Mouse (Mus musculus): ENCODE measurements at regions not wholly inside any gene's neighbourhood (a gene's known extent, or its start where the extent isn't known, plus 50 kb on each side); places are given as distances from the start of the nearest gene placed in this dataset.

GRCm38 (mm10) chr9:43977773-43978172, 65.4 kb upstream of the Thy1 start:
- ATAC-seq (replicated peaks; ENCODE audit: low FRiP score, low read depth) (no peak), DNase-seq (ENCODE audit: low spot score) (no peak)
- Histone ChIP-seq H3K27ac (no peak overlapping the region), H3K9ac (ENCODE audit: low read depth, low read length) (no peak overlapping the region), H3K36me3 (ENCODE audit: insufficient read depth, low read length) (no peaks in the 10 kb centered on the region), H3K4me3 (replicated peaks; ENCODE audit: low read depth, low read length) (no peak overlapping the region), H3K9me3 (replicated peaks; ENCODE audit: low read length) (no peaks in the 10 kb centered on the region), H3K27me3 (ENCODE audit: insufficient read depth, low read length) (no peaks in the 10 kb centered on the region), H3K4me2 (ENCODE audit: low read length) (no peak overlapping the region), H3K4me1 (replicated peaks; ENCODE audit: insufficient read depth, low read length) (no peaks in the 10 kb centered on the region)
- TF ChIP-seq CTCF (IDR thresholded peaks at IDR 0.05; ENCODE audit: low read depth), result no peak
- WGBS, result 64% methylated on average over 3 of the region's 3 CpGs

GRCm38 (mm10) chr9:43981376-43981775, 61.8 kb upstream of the Thy1 start:
- H3K4me3 ChIP-seq (replicated peaks; ENCODE audit: low read depth, low read length), result no peak overlapping the region
- DNase-seq (ENCODE audit: low spot score) (no peak), ATAC-seq (replicated peaks; ENCODE audit: low FRiP score, low read depth) (no peak)
- no peak overlapping the region for H3K9ac ChIP-seq (ENCODE audit: low read depth, low read length)
- no peaks in the 10 kb centered on the region for H3K27me3 ChIP-seq (ENCODE audit: insufficient read depth, low read length)
- no peak overlapping the region for H3K27ac ChIP-seq
- no peak overlapping the region for H3K4me2 ChIP-seq (ENCODE audit: low read length)
- H3K9me3 ChIP-seq (replicated peaks; ENCODE audit: low read length), result no peaks in the 10 kb centered on the region
- H3K36me3 ChIP-seq (ENCODE audit: insufficient read depth, low read length), result no peaks in the 10 kb centered on the region
- H3K4me1 ChIP-seq (replicated peaks; ENCODE audit: insufficient read depth, low read length), result no peaks in the 10 kb centered on the region
- WGBS, result 34% methylated on average over 8 of the region's 8 CpGs
- no peak for TF ChIP-seq CTCF (IDR thresholded peaks at IDR 0.05; ENCODE audit: low read depth)

- Histone ChIP-seq H3K27ac (no peak overlapping the region), H3K4me2 (ENCODE audit: low read length) (no peak overlapping the region), H3K36me3 (ENCODE audit: insufficient read depth, low read length) (no peaks in the 10 kb centered on the region), H3K4me3 (replicated peaks; ENCODE audit: low read depth, low read length) (no peak overlapping the region), H3K9me3 (replicated peaks; ENCODE audit: low read length) (no peaks in the 10 kb centered on the region), H3K4me1 (replicated peaks; ENCODE audit: insufficient read depth, low read length) (no peaks in the 10 kb centered on the region), H3K9ac (ENCODE audit: low read depth, low read length) (no peak overlapping the region), H3K27me3 (ENCODE audit: insufficient read depth, low read length) (no peaks in the 10 kb centered on the region)
- ATAC-seq (replicated peaks; ENCODE audit: low FRiP score, low read depth) (0 out of 2 replicates have a peak, but pooled peaks have one; percentile 12), DNase-seq (ENCODE audit: low spot score) (no peak)
- TF ChIP-seq CTCF (IDR thresholded peaks at IDR 0.05; ENCODE audit: low read depth), result no peak
- 69% methylated on average over 5 of the region's 5 CpGs for WGBS
These were observed 60.8 kb upstream of the Thy1 start for GRCm38 (mm10) chr9:43982359-43982889.

GRCm38 (mm10) chr9:43983220-43983619, 60.0 kb upstream of the Thy1 start:
- no peaks in the 10 kb centered on the region for H3K36me3 ChIP-seq (ENCODE audit: insufficient read depth, low read length)
- no peak for ATAC-seq (replicated peaks; ENCODE audit: low FRiP score, low read depth)
- no peak for TF ChIP-seq CTCF (IDR thresholded peaks at IDR 0.05; ENCODE audit: low read depth)
- H3K27me3 ChIP-seq (ENCODE audit: insufficient read depth, low read length), result no peaks in the 10 kb centered on the region
- H3K27ac ChIP-seq, result no peak overlapping the region
- no peaks in the 10 kb centered on the region for H3K4me1 ChIP-seq (replicated peaks; ENCODE audit: insufficient read depth, low read length)
- no peaks in the 10 kb centered on the region for H3K9me3 ChIP-seq (replicated peaks; ENCODE audit: low read length)
- H3K9ac ChIP-seq (ENCODE audit: low read depth, low read length), result no peak overlapping the region
- no peak overlapping the region for H3K4me3 ChIP-seq (replicated peaks; ENCODE audit: low read depth, low read length)
- 61% methylated on average over 2 of the region's 2 CpGs for WGBS
- no peak for DNase-seq (ENCODE audit: low spot score)
- H3K4me2 ChIP-seq (ENCODE audit: low read length), result no peak overlapping the region

DNA sequence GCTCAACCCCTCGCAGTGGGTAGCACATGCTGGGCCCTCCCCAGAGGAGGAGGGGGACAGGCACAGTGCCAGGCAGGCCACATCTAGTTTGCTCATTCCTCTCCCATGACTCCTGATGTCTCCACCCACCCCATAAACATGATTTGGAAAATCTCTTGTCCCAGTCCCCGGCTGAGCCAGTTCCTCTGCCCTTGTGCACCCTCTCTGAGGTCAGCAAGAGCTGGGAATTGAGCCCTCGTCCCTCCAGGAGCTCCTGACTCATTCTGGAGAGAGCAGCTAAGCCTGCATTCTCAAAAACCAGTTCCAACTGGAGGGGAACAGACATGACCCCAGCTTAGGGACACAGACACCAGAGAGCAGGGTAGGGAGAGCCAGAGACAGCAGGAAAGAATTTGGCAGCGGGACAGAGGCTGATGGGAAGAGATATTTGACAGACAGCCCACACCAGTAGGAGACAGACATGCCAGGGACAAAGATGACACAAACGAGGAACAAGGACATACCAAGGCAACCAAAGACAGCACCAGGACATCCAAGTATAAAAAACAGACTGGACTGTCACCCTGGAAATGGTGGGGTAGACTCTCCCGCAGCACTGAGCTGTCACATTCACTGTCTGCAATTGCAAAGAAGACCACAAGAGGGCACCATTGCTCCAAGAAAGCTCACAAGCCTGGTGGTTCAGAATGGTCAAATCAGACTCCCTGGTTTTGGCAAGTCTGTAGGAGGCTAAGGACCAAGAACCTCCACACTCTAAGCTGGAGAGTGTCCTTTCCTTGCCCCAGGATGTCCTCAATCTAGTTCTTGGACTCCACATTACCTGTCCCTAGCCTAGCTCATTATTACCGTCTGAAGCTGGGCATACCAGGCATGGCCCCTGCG, 58.8 kb upstream of the Thy1 start:
- Histone ChIP-seq H3K4me3 (replicated peaks; ENCODE audit: low read depth, low read length) (no peak overlapping the region), H3K4me1 (replicated peaks; ENCODE audit: insufficient read depth, low read length) (peaks cover 5% of the 10 kb centered on the region; the same call in 1 of the 2 replicates), H3K9me3 (replicated peaks; ENCODE audit: low read length) (no peaks in the 10 kb centered on the region), H3K27ac (0 out of 2 replicates have a peak overlapping the region, but pooled peaks have one; percentile 4), H3K4me2 (ENCODE audit: low read length) (no peak overlapping the region), H3K9ac (ENCODE audit: low read depth, low read length) (no peak overlapping the region), H3K27me3 (ENCODE audit: insufficient read depth, low read length) (no peaks in the 10 kb centered on the region), H3K36me3 (ENCODE audit: insufficient read depth, low read length) (no peaks in the 10 kb centered on the region)
- peak; percentile 93 for DNase-seq (ENCODE audit: low spot score)
- WGBS, result 37% methylated on average over 8 of the region's 8 CpGs
- peak; percentile 48 for ATAC-seq (replicated peaks; ENCODE audit: low FRiP score, low read depth)
- TF ChIP-seq CTCF (IDR thresholded peaks at IDR 0.05; ENCODE audit: low read depth), result peak; percentile 99

DNA sequence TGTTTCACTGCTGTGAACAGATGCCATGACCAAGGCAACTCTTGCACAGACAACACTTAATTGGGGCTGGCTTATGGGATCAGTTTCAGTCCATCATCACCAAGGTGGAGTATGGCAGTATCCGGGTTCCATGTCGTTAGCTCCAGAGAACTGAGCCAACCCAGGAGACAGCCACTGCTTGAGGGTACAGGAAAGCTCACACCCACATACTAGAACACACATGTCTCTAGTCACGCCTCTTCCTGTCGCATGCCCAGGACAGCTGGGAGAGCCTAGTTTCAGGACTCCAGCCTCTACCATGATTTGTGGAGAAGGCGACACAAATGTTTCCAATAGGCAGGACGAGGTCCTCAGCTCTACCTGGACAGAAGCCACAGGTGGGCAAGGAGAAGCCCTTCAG, 55.2 kb upstream of the Thy1 start:
- Histone ChIP-seq H3K27me3 (ENCODE audit: insufficient read depth, low read length) (no peaks in the 10 kb centered on the region), H3K4me3 (replicated peaks; ENCODE audit: low read depth, low read length) (no peak overlapping the region), H3K4me1 (replicated peaks; ENCODE audit: insufficient read depth, low read length) (peaks cover 17% of the 10 kb centered on the region), H3K27ac (no peak overlapping the region), H3K9ac (ENCODE audit: low read depth, low read length) (no peak overlapping the region), H3K4me2 (ENCODE audit: low read length) (no peak overlapping the region), H3K9me3 (replicated peaks; ENCODE audit: low read length) (no peaks in the 10 kb centered on the region), H3K36me3 (ENCODE audit: insufficient read depth, low read length) (no peaks in the 10 kb centered on the region)
- DNase-seq (ENCODE audit: low spot score), result no peak
- ATAC-seq (replicated peaks; ENCODE audit: low FRiP score, low read depth), result no peak
- WGBS, result 86% methylated on average over 6 of the region's 6 CpGs
- no peak for TF ChIP-seq CTCF (IDR thresholded peaks at IDR 0.05; ENCODE audit: low read depth)
